In the genomic region with DNA sequence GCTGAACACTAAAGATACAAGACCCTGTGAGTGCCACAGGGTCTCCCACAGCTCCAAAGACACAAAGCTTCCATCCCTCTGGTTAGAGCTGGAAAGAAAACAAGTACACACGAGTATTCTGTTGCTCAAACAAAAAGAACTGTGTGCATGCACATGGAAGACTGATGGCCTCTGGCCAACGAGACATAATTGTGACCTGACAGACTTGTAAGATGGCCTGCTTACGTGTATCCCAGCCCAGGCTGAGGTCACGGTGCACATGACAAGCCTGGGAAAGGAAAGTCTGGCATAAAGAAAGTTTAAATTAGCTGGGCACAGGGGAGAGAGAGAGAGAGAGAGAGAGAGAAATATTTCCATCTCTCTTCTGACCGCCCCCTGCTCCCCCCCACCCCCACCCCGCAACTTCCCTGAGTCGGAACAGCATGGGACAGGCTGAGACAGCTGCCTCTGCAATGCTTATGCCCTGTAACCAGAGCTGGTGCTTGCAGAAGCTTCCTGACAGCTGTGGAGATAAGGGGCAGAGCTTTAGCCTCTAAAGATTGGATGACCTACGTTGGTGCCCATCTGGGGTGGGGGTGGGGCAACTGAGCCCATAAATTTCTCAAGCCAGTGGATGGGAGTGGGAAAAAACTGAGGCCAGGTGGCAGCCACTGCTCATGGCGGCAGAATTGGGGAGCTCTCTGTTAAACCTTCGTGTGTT, we compare ENCODE assay signal across 10 mouse cellular contexts. TPM values are rescaled to one million over a fixed set of nuclear protein-coding genes. Genes with fewer than 3 reads are reported as not detected.
A peak's percentile ranks its signal among the peaks of the same experiment; 100 is the strongest.
DNase-seq lines count a peak whose midpoint lies in the region; ATAC-seq and TF ChIP-seq lines count a peak whose summit lies in the region.
"Had no signal": no experiment of that assay in that cellular context is flagged by ENCODE, and none has a peak within 500 bp of the region (broad histone marks: within the 10 kb centered on the region; RNA-seq: fewer than 3 reads in every experiment).

No protein-coding gene starts in this region.

- H3K9me3 ChIP-seq in heart, embryonic 10.5 days, result no peaks in the 10 kb centered on the region
- no peaks in the 10 kb centered on the region for H3K9me3 ChIP-seq in forebrain, embryonic 12.5 days

- H3K27ac ChIP-seq in heart, embryonic 10.5 days, result peak overlapping the region; percentile 82
- no peak overlapping the region for H3K27ac ChIP-seq in forebrain, embryonic 12.5 days
- H3K27ac ChIP-seq: layer of hippocampus, adult 2 months had no signal

- H3K79me2 ChIP-seq in myocyte (ENCODE audit: control insufficient read depth, insufficient read depth), result no peaks in the 10 kb centered on the region

- peak overlapping the region; percentile 25 for H3K4me3 ChIP-seq in heart, embryonic 10.5 days
- H3K4me3 ChIP-seq in myocyte, result no peak overlapping the region
- H3K4me3 ChIP-seq in forebrain, embryonic 12.5 days (replicated peaks), result no peak overlapping the region
- H3K4me3 ChIP-seq: layer of hippocampus, adult 2 months; megakaryocyte, embryonic 14.5 days had no signal

- peaks cover 42% of the 10 kb centered on the region for H3K4me1 ChIP-seq in heart, embryonic 10.5 days
- H3K4me1 ChIP-seq in forebrain, embryonic 12.5 days, result peaks cover 8% of the 10 kb centered on the region
- H3K4me1 ChIP-seq: megakaryocyte, embryonic 14.5 days had no signal

- whole genome bisulfite sequencing in heart, embryonic 10.5 days, result 9% methylated on average over 10 of the region's 10 CpGs
- WGBS in forebrain, embryonic 12.5 days, result 54% methylated on average over 10 of the region's 10 CpGs

- intact Hi-C loops in left cerebral cortex, postnatal 4 days (cut with DNase I), result no loop called here
- intact Hi-C loops in left cerebral cortex, postnatal 14 days (cut with DNase I), result no loop called here

- no peaks in the 10 kb centered on the region for H3K36me3 ChIP-seq in heart, embryonic 10.5 days
- no peaks in the 10 kb centered on the region for H3K36me3 ChIP-seq in myocyte (ENCODE audit: control insufficient read depth, insufficient read depth)
- no peaks in the 10 kb centered on the region for H3K36me3 ChIP-seq in forebrain, embryonic 12.5 days (replicated peaks)

- H3ac ChIP-seq in myocyte (ENCODE audit: control insufficient read depth, insufficient read length), result no peak overlapping the region

- no peak for ATAC-seq in forebrain, embryonic 12.5 days (ENCODE audit: low FRiP score)

- H3K27me3 ChIP-seq in heart, embryonic 10.5 days (ENCODE audit: insufficient read depth, poor library complexity, severe bottlenecking), result no peaks in the 10 kb centered on the region
- H3K27me3 ChIP-seq in myocyte (ENCODE audit: control insufficient read depth, insufficient read depth, insufficient read length), result no peaks in the 10 kb centered on the region
- H3K27me3 ChIP-seq in forebrain, embryonic 12.5 days, result no peaks in the 10 kb centered on the region
- H3K27me3 ChIP-seq: megakaryocyte, embryonic 14.5 days had no signal

- H3K9ac ChIP-seq in forebrain, embryonic 12.5 days, result no peak overlapping the region

- H3K4me2 ChIP-seq in myocyte (ENCODE audit: low read depth), result peak overlapping the region; percentile 63
- H3K4me2 ChIP-seq in forebrain, embryonic 12.5 days, result no peak overlapping the region

- peak; percentile 15 for TF ChIP-seq POLR2A in myocyte (IDR thresholded peaks at IDR 0.05; ENCODE audit: insufficient read length, low read depth)

- peak; percentile 14 for DNase-seq in left cerebral cortex, postnatal 4 days
- DNase-seq in left cerebral cortex, postnatal 14 days (ENCODE audit: low spot score in 2 of 2), result no peak
- peak; percentile 56 for DNase-seq in embryo, embryonic 9.5 days (ENCODE audit: extremely low spot score)
- peak; percentile 95 for DNase-seq in heart, embryonic 10.5 days (ENCODE audit: low spot score)
- DNase-seq in layer of hippocampus, postnatal 14 days (ENCODE audit: low spot score in 2 of 2), result no peak

TF ChIP-seq in myocyte, 11 proteins besides CTCF, POLR2A, EP300 and RAD21:
- TF ChIP-seq E2F4 (IDR thresholded peaks at IDR 0.05; ENCODE audit: insufficient read depth), result no peak
- peak; percentile 100 for TF ChIP-seq TCF12 (IDR thresholded peaks at IDR 0.05; ENCODE audit: insufficient read depth, poor library complexity, severe bottlenecking)
- TF ChIP-seq MAX (IDR thresholded peaks at IDR 0.05; ENCODE audit: low read depth), result no peak
- peak; percentile 46 for TF ChIP-seq USF1 (IDR thresholded peaks at IDR 0.05; ENCODE audit: low read depth)
- TF ChIP-seq SRF (IDR thresholded peaks at IDR 0.05; ENCODE audit: control insufficient read depth, insufficient read length, low read depth), result peak; percentile 31
- TF ChIP-seq MYOD1 (IDR thresholded peaks at IDR 0.05; ENCODE audit: control insufficient read depth in 1 of 3, insufficient read length in 2 of 3, low read depth in 2 of 3), result peak; percentile 95 to 99 (median 96)
- TF ChIP-seq POLR2AphosphoS2 (IDR thresholded peaks at IDR 0.05; ENCODE audit: insufficient read length, low read depth), result no peak
- peak; percentile 72 for TF ChIP-seq CEBPB (IDR thresholded peaks at IDR 0.05; ENCODE audit: insufficient read depth, poor library complexity, severe bottlenecking)
- peak; percentile 90 to 94 (median 90) for TF ChIP-seq MYOG (IDR thresholded peaks at IDR 0.05; ENCODE audit: control insufficient read depth in 1 of 3, insufficient read depth in 1 of 3, insufficient read length in 2 of 3, low read depth in 2 of 3)
- peak; percentile 92 for TF ChIP-seq TCF3 (IDR thresholded peaks at IDR 0.05; ENCODE audit: insufficient read length, low read depth)

RNA-seq across cellular contexts. Expression of a gene that starts 46.4 kb away (rescaled TPM):
- not detected for total RNA-seq in left cerebral cortex, postnatal 4 days (2021)
- total RNA-seq in left cerebral cortex, postnatal 14 days (2021), result not detected
- polyA plus RNA-seq in heart, embryonic 10.5 days (2016; fragmentation: Nextera tagmentation; extraction: Ambion mirVana), result not detected in 2 replicates
- polyA plus RNA-seq in myocyte (2012; fragmentation: generic; extraction: Trizol), result not detected
- not detected in 2 replicates for polyA plus RNA-seq in forebrain, embryonic 12.5 days (2016; fragmentation: Nextera tagmentation; extraction: Ambion mirVana)
- not detected for total RNA-seq in layer of hippocampus, postnatal 14 days (2021)
- total RNA-seq: layer of hippocampus, adult 2 months had no signal
- polyA plus RNA-seq: small intestine, adult 2 months had no signal

Comparison
In these comparisons a context has a peak if more than half of its experiments do, and no peak if none do; other contexts are left out.
1. DNase-seq: peak in left cerebral cortex, postnatal 4 days (single experiment), embryo, embryonic 9.5 days (single experiment) and heart, embryonic 10.5 days (single experiment); none in left cerebral cortex, postnatal 14 days (0 of 2) and layer of hippocampus, postnatal 14 days (0 of 2).